In genomic region chr12:28686199-28686879, GRCm38 (mm10) we compare ENCODE assay signal across 17 mouse cellular contexts. TPM values are rescaled to one million over a fixed set of nuclear protein-coding genes. Genes with fewer than 3 reads are reported as not detected.
DNase-seq lines count a peak whose midpoint lies in the region; ATAC-seq lines count a peak whose summit lies in the region.
"Had no signal": no experiment of that assay in that cellular context is flagged by ENCODE, and none has a peak within 500 bp of the region (broad histone marks: within the 10 kb centered on the region; RNA-seq: fewer than 3 reads in every experiment).

No protein-coding gene starts in this region.

- ATAC-seq in midbrain, embryonic 12.5 days (ENCODE audit: low FRiP score, low read depth), result no peak
- no peak for ATAC-seq in midbrain, embryonic 11.5 days (ENCODE audit: low FRiP score)
- ATAC-seq in hindbrain, embryonic 13.5 days (ENCODE audit: low FRiP score), result peak; percentile 43
- ATAC-seq in liver, embryonic 13.5 days (ENCODE audit: low read depth), result peak; percentile 44
- ATAC-seq: CD4-positive, CD25-positive, alpha-beta regulatory T cell, adult 4 months; forebrain, embryonic 15.5 days; lung, postnatal 0 days had no signal

- intact Hi-C loops in left cerebral cortex, postnatal 4 days (cut with DNase I), result no loop called here

- no peak for DNase-seq in midbrain, embryonic 11.5 days (ENCODE audit: low spot score, missing footprints)
- no peak for DNase-seq in liver, embryonic 13.5 days
- DNase-seq in retina, postnatal 1 day, result peak; percentile 48
- DNase-seq in heart, adult 18-20 months, result no peak
- no peak for DNase-seq in left cerebral cortex, postnatal 4 days
- DNase-seq: adrenal gland, postnatal 36 days; gastrocnemius, postnatal 14 days; right cerebral cortex, adult 18-20 months; spleen, adult 18-20 months had no signal

- WGBS in midbrain, embryonic 12.5 days, result 63% methylated on average over 8 of the region's 8 CpGs
- WGBS in midbrain, embryonic 11.5 days, result 75% methylated on average over 8 of the region's 8 CpGs
- WGBS in hindbrain, embryonic 13.5 days, result 42% methylated on average over 8 of the region's 8 CpGs
- 66% methylated on average over 8 of the region's 8 CpGs for WGBS in liver, embryonic 13.5 days (ENCODE audit: insufficient replicate concordance)

- no peaks in the 10 kb centered on the region for H3K27me3 ChIP-seq in midbrain, embryonic 12.5 days
- no peaks in the 10 kb centered on the region for H3K27me3 ChIP-seq in midbrain, embryonic 11.5 days (ENCODE audit: control insufficient read depth, insufficient read depth, low read length)
- H3K27me3 ChIP-seq in hindbrain, embryonic 13.5 days, result no peaks in the 10 kb centered on the region
- no peaks in the 10 kb centered on the region for H3K27me3 ChIP-seq in liver, embryonic 13.5 days
- H3K27me3 ChIP-seq: forebrain, embryonic 15.5 days; heart, embryonic 13.5 days; kidney, embryonic 15.5 days; neural tube, embryonic 12.5 days had no signal

- peaks cover 22% of the 10 kb centered on the region for H3K36me3 ChIP-seq in midbrain, embryonic 12.5 days
- H3K36me3 ChIP-seq in midbrain, embryonic 11.5 days (ENCODE audit: control insufficient read depth, insufficient read depth, low read length), result peaks cover 6% of the 10 kb centered on the region; the same call in 1 of the 2 replicates
- H3K36me3 ChIP-seq in hindbrain, embryonic 13.5 days, result peaks cover 38% of the 10 kb centered on the region
- peaks cover 50% of the 10 kb centered on the region for H3K36me3 ChIP-seq in liver, embryonic 13.5 days

- no peak overlapping the region for H3K4me3 ChIP-seq in midbrain, embryonic 12.5 days
- H3K4me3 ChIP-seq in midbrain, embryonic 11.5 days (ENCODE audit: low read depth, low read length), result no peak overlapping the region
- no peak overlapping the region for H3K4me3 ChIP-seq in hindbrain, embryonic 13.5 days
- no peak overlapping the region for H3K4me3 ChIP-seq in liver, embryonic 13.5 days (replicated peaks)
- H3K4me3 ChIP-seq: forebrain, embryonic 15.5 days; heart, embryonic 13.5 days; kidney, embryonic 15.5 days; neural tube, embryonic 12.5 days had no signal

- no peaks in the 10 kb centered on the region for H3K9me3 ChIP-seq in midbrain, embryonic 12.5 days
- no peaks in the 10 kb centered on the region for H3K9me3 ChIP-seq in midbrain, embryonic 11.5 days (ENCODE audit: control insufficient read depth, low read length)
- no peaks in the 10 kb centered on the region for H3K9me3 ChIP-seq in hindbrain, embryonic 13.5 days
- H3K9me3 ChIP-seq in liver, embryonic 13.5 days (replicated peaks), result no peaks in the 10 kb centered on the region
- H3K9me3 ChIP-seq: forebrain, embryonic 15.5 days; heart, embryonic 13.5 days; kidney, embryonic 15.5 days; neural tube, embryonic 12.5 days had no signal

- H3K4me1 ChIP-seq in midbrain, embryonic 12.5 days, result no peaks in the 10 kb centered on the region
- no peaks in the 10 kb centered on the region for H3K4me1 ChIP-seq in midbrain, embryonic 11.5 days (ENCODE audit: control insufficient read depth, insufficient read depth, low read length)
- peaks cover 9% of the 10 kb centered on the region for H3K4me1 ChIP-seq in hindbrain, embryonic 13.5 days (replicated peaks)
- H3K4me1 ChIP-seq in liver, embryonic 13.5 days (replicated peaks), result peaks cover 5% of the 10 kb centered on the region; the same call in 1 of the 2 replicates
- H3K4me1 ChIP-seq: forebrain, embryonic 15.5 days; heart, embryonic 13.5 days; kidney, embryonic 15.5 days had no signal

- 0 out of 2 replicates have a peak overlapping the region, but pooled peaks have one; percentile 32 for H3K27ac ChIP-seq in midbrain, embryonic 12.5 days (replicated peaks)
- H3K27ac ChIP-seq in midbrain, embryonic 11.5 days (ENCODE audit: low read depth, low read length), result no peak overlapping the region
- peak overlapping the region; percentile 60 for H3K27ac ChIP-seq in hindbrain, embryonic 13.5 days
- H3K27ac ChIP-seq in liver, embryonic 13.5 days, result peak overlapping the region; percentile 19; the same call in 1 of the 2 replicates
- H3K27ac ChIP-seq: forebrain, embryonic 15.5 days; heart, embryonic 13.5 days; kidney, embryonic 15.5 days; neural tube, embryonic 12.5 days had no signal

- H3K4me2 ChIP-seq in midbrain, embryonic 12.5 days (replicated peaks), result no peak overlapping the region
- no peak overlapping the region for H3K4me2 ChIP-seq in midbrain, embryonic 11.5 days
- no peak overlapping the region for H3K4me2 ChIP-seq in hindbrain, embryonic 13.5 days
- H3K4me2 ChIP-seq in liver, embryonic 13.5 days, result 0 out of 2 replicates have a peak overlapping the region, but pooled peaks have one; percentile 11
- H3K4me2 ChIP-seq: forebrain, embryonic 15.5 days; heart, embryonic 13.5 days; kidney, embryonic 15.5 days; neural tube, embryonic 12.5 days had no signal

- H3K9ac ChIP-seq in midbrain, embryonic 12.5 days (replicated peaks), result no peak overlapping the region
- no peak overlapping the region for H3K9ac ChIP-seq in midbrain, embryonic 11.5 days (ENCODE audit: low read length)
- peak overlapping the region; percentile 8; the same call in 1 of the 2 replicates for H3K9ac ChIP-seq in hindbrain, embryonic 13.5 days
- H3K9ac ChIP-seq in liver, embryonic 13.5 days, result no peak overlapping the region
- H3K9ac ChIP-seq: forebrain, embryonic 15.5 days; heart, embryonic 13.5 days; kidney, embryonic 15.5 days; neural tube, embryonic 12.5 days had no signal

RNA-seq across cellular contexts. Expression of gene Adi1, which starts 11.3 kb away (rescaled TPM):
- 36.5 and 37.8 TPM in 2 replicates for polyA plus RNA-seq in midbrain, embryonic 12.5 days (2016; fragmentation: Nextera tagmentation; extraction: Ambion mirVana)
- polyA plus RNA-seq in midbrain, embryonic 11.5 days (2014; fragmentation: Nextera tagmentation; extraction: Ambion mirVana), result 45.0 and 48.1 TPM in 2 replicates
- 31.5 and 33.7 TPM in 2 replicates for polyA plus RNA-seq in hindbrain, embryonic 13.5 days (2015; fragmentation: Nextera tagmentation; extraction: Ambion mirVana)
- 51.7 and 61.5 TPM in 2 replicates for polyA plus RNA-seq in liver, embryonic 13.5 days (2015; fragmentation: Nextera tagmentation; extraction: Ambion mirVana)
- total RNA-seq in heart, adult 18-20 months (2021), result 10 to 100 TPM; 59.5 to 63.5 TPM
- total RNA-seq in left cerebral cortex, postnatal 4 days (2021), result 10 to 100 TPM; 10.8 to 12.5 TPM

RNA-seq across cellular contexts. Expression of gene Rnaseh1, which starts 36.9 kb away (rescaled TPM):
- 29.4 and 31.1 TPM in 2 replicates for polyA plus RNA-seq in midbrain, embryonic 12.5 days (2016; fragmentation: Nextera tagmentation; extraction: Ambion mirVana)
- polyA plus RNA-seq in midbrain, embryonic 11.5 days (2014; fragmentation: Nextera tagmentation; extraction: Ambion mirVana), result 27.1 and 28.8 TPM in 2 replicates
- 22.5 and 27.1 TPM in 2 replicates for polyA plus RNA-seq in hindbrain, embryonic 13.5 days (2015; fragmentation: Nextera tagmentation; extraction: Ambion mirVana)
- 14.6 and 15.2 TPM in 2 replicates for polyA plus RNA-seq in liver, embryonic 13.5 days (2015; fragmentation: Nextera tagmentation; extraction: Ambion mirVana)
- total RNA-seq in heart, adult 18-20 months (2021), result 1 to 10 TPM; 8.0 to 9.5 TPM
- total RNA-seq in left cerebral cortex, postnatal 4 days (2021), result 10 to 100 TPM; 15.4 to 15.5 TPM

RNA-seq across cellular contexts. Expression of gene Rps7, which starts 50.6 kb away (rescaled TPM):
- 607 and 611 TPM in 2 replicates for polyA plus RNA-seq in midbrain, embryonic 12.5 days (2016; fragmentation: Nextera tagmentation; extraction: Ambion mirVana)
- polyA plus RNA-seq in midbrain, embryonic 11.5 days (2014; fragmentation: Nextera tagmentation; extraction: Ambion mirVana), result 750 and 791 TPM in 2 replicates
- polyA plus RNA-seq in hindbrain, embryonic 13.5 days (2015; fragmentation: Nextera tagmentation; extraction: Ambion mirVana), result 522 and 548 TPM in 2 replicates
- 588 and 611 TPM in 2 replicates for polyA plus RNA-seq in liver, embryonic 13.5 days (2015; fragmentation: Nextera tagmentation; extraction: Ambion mirVana)
- total RNA-seq in heart, adult 18-20 months (2021), result 100 to 1,000 TPM; 268 to 303 TPM
- 100 to 1,000 TPM; 462 to 484 TPM for total RNA-seq in left cerebral cortex, postnatal 4 days (2021)

Comparison
In these comparisons a context has a peak if more than half of its experiments do, and no peak if none do; other contexts are left out.
1. ATAC-seq: peak in hindbrain, embryonic 13.5 days (single experiment) and liver, embryonic 13.5 days (single experiment); none in midbrain, embryonic 12.5 days (single experiment) and midbrain, embryonic 11.5 days (single experiment).